Mouse (Mus musculus) liver, postnatal 0 days (tissue): ENCODE measurements at regions not wholly inside any gene's neighbourhood (a gene's known extent, or its start where the extent isn't known, plus 50 kb on each side); places are given as distances from the start of the nearest gene placed in this dataset.

Source experiments
- CTCF ChIP-seq: sonication (generic); IDR thresholded peaks from 2 replicates; pipeline ENCODE4 v1.5.1; 2016; ENCODE audit warnings: antibody characterized with exemption, low read depth
- EP300 ChIP-seq: IDR thresholded peaks from 2 replicates; pipeline ENCODE4 v1.6.1; 2016; ENCODE audit warnings: antibody characterized with exemption, low read depth, mild to moderate bottlenecking

- TF ChIP-seq CTCF (no peak), EP300 (no peak)
These were observed 60.4 kb downstream of the Aipl1 start for GRCm38 (mm10) chr11:71976724-71977481.
